Comparison of ENCODE assay signal across 8 mouse cellular contexts in genomic region chr12:79966289-79966615, GRCm38 (mm10).
DNase-seq lines count a peak whose midpoint lies in the region; ATAC-seq and TF ChIP-seq lines count a peak whose summit lies in the region.

No protein-coding gene starts in this region.

- DNase-seq in gastrocnemius, adult 2 months = peak; percentile 24
- DNase-seq in gastrocnemius, postnatal 25 days = no peak
- DNase-seq in neural tube, embryonic 11.5 days (ENCODE audit: low spot score) = no peak
- DNase-seq in neural tube, embryonic 10.5 days (ENCODE audit: extremely low spot score, low spot score) = no peak
- DNase-seq in limb, embryonic 14.5 days (ENCODE audit: low spot score) = no peak
- no peak for DNase-seq in frontal cortex, postnatal 36 days (ENCODE audit: low spot score in 2 of 2)
- DNase-seq in thymus, postnatal 0 days (ENCODE audit: low spot score) = no peak

- intact Hi-C loops in gastrocnemius, adult 2 months (cut with DNase I) = loop anchor here (5.0 kb wide), 4 partner anchors 59 to 354 kb away; partner anchors contain the start of gene Zfp36l1

- TF ChIP-seq POLR2A in limb, embryonic 14.5 days (IDR thresholded peaks at IDR 0.05; ENCODE audit: borderline replicate concordance, extremely low read depth, insufficient read depth, insufficient read length) = no peak

- peak overlapping the region; percentile 54; the same call in 1 of the 2 replicates for H3K9ac ChIP-seq in neural tube, embryonic 11.5 days (ENCODE audit: low read length)
- H3K9ac ChIP-seq in limb, embryonic 14.5 days (ENCODE audit: low read depth, low read length, severe bottlenecking) = peak overlapping the region; percentile 63; the same call in 1 of the 2 replicates
- H3K9ac ChIP-seq in stomach, embryonic 16.5 days (ENCODE audit: low read length) = peak overlapping the region; percentile 80

- no peaks in the 10 kb centered on the region for H3K36me3 ChIP-seq in neural tube, embryonic 11.5 days (ENCODE audit: control insufficient read depth, insufficient read depth, low read length)
- no peaks in the 10 kb centered on the region for H3K36me3 ChIP-seq in limb, embryonic 14.5 days (ENCODE audit: control insufficient read depth, insufficient read depth, low read length)
- H3K36me3 ChIP-seq in stomach, embryonic 16.5 days (ENCODE audit: control insufficient read depth, insufficient read depth, low read length) = no peaks in the 10 kb centered on the region

- no peak overlapping the region for H3K4me3 ChIP-seq in gastrocnemius, adult 2 months
- H3K4me3 ChIP-seq in neural tube, embryonic 11.5 days (ENCODE audit: low read depth, low read length) = no peak overlapping the region; the same call in 1 of the 2 replicates
- H3K4me3 ChIP-seq in limb, embryonic 14.5 days (replicated peaks; ENCODE audit: low read length) = no peak overlapping the region
- H3K4me3 ChIP-seq in stomach, embryonic 16.5 days (replicated peaks; ENCODE audit: low read length) = no peak overlapping the region

- TF ChIP-seq CTCF in gastrocnemius, adult 2 months (IDR thresholded peaks at IDR 0.05) = no peak

- peaks cover 43% of the 10 kb centered on the region for H3K4me1 ChIP-seq in neural tube, embryonic 11.5 days (ENCODE audit: control insufficient read depth, insufficient read depth, low read length)
- H3K4me1 ChIP-seq in limb, embryonic 14.5 days (ENCODE audit: control insufficient read depth, insufficient read depth, low read length) = peaks cover 67% of the 10 kb centered on the region
- H3K4me1 ChIP-seq in stomach, embryonic 16.5 days (ENCODE audit: control insufficient read depth, insufficient read depth, low read length) = peaks cover 46% of the 10 kb centered on the region

- H3K27ac ChIP-seq in gastrocnemius, adult 2 months = peak overlapping the region; percentile 77
- peak overlapping the region; percentile 36; the same call in 1 of the 2 replicates for H3K27ac ChIP-seq in neural tube, embryonic 11.5 days (ENCODE audit: low read depth, low read length)
- peak overlapping the region; percentile 87 for H3K27ac ChIP-seq in limb, embryonic 14.5 days (replicated peaks; ENCODE audit: low read depth, low read length)
- peak overlapping the region; percentile 91 for H3K27ac ChIP-seq in stomach, embryonic 16.5 days (ENCODE audit: low read length)

- no peaks in the 10 kb centered on the region for H3K27me3 ChIP-seq in neural tube, embryonic 11.5 days (ENCODE audit: control insufficient read depth, insufficient read depth, low read length)
- no peaks in the 10 kb centered on the region for H3K27me3 ChIP-seq in limb, embryonic 14.5 days (ENCODE audit: control insufficient read depth, insufficient read depth, low read length)
- H3K27me3 ChIP-seq in stomach, embryonic 16.5 days (ENCODE audit: control insufficient read depth, insufficient read depth, low read length) = no peaks in the 10 kb centered on the region

- H3K9me3 ChIP-seq in neural tube, embryonic 11.5 days (ENCODE audit: control insufficient read depth, low read length) = no peaks in the 10 kb centered on the region
- H3K9me3 ChIP-seq in limb, embryonic 14.5 days (ENCODE audit: control insufficient read depth, low read length) = no peaks in the 10 kb centered on the region
- no peaks in the 10 kb centered on the region for H3K9me3 ChIP-seq in stomach, embryonic 16.5 days (replicated peaks; ENCODE audit: control insufficient read depth, low read length)

- peak overlapping the region; percentile 55 for H3K4me2 ChIP-seq in neural tube, embryonic 11.5 days (ENCODE audit: low read depth)
- H3K4me2 ChIP-seq in limb, embryonic 14.5 days (replicated peaks; ENCODE audit: low read depth, low read length, severe bottlenecking) = no peak overlapping the region
- peak overlapping the region; percentile 59; the same call in 1 of the 2 replicates for H3K4me2 ChIP-seq in stomach, embryonic 16.5 days (ENCODE audit: low read depth, low read length)

- ATAC-seq in neural tube, embryonic 11.5 days (ENCODE audit: insufficient read depth, low FRiP score, low TSS enrichment) = no peak
- no peak for ATAC-seq in limb, embryonic 14.5 days (ENCODE audit: low FRiP score, low read depth)
- no peak; the same call in 1 of the 2 replicates for ATAC-seq in stomach, embryonic 16.5 days (ENCODE audit: insufficient read depth, low FRiP score)

- 54% methylated on average over 6 of the region's 6 CpGs for WGBS in neural tube, embryonic 11.5 days
- 44% methylated on average over 6 of the region's 6 CpGs for WGBS in limb, embryonic 14.5 days
- 54% methylated on average over 6 of the region's 6 CpGs for WGBS in stomach, embryonic 16.5 days

Comparison
In these comparisons a context has a peak if more than half of its experiments do, and no peak if none do; other contexts are left out.
1. H3K27ac ChIP-seq: peak in every context shown above with its lines; median percentile 91 in stomach, embryonic 16.5 days; 87 in limb, embryonic 14.5 days; 77 in gastrocnemius, adult 2 months; 36 in neural tube, embryonic 11.5 days.